Mouse (Mus musculus) adrenal gland, postnatal 14 days (tissue): ENCODE measurements around the gene Ugt1a8. TPM values are rescaled to one million over a fixed set of nuclear protein-coding genes. Genes with fewer than 3 reads are reported as not detected.

Experiments
- DNase-seq: peaks from one replicate; pipeline ENCODE4 v3.0.0; 2021; ENCODE audit warnings: mixed read lengths
- total RNA-seq: library from RNA; stranded (reverse); gene quantifications from 2 replicates; pipeline ENCODE4 v1.2.3, GENCODE M21; 2021

Gene Ugt1a8
- total RNA-seq, 1 experiment from 2014 or later = not detected

DNA sequence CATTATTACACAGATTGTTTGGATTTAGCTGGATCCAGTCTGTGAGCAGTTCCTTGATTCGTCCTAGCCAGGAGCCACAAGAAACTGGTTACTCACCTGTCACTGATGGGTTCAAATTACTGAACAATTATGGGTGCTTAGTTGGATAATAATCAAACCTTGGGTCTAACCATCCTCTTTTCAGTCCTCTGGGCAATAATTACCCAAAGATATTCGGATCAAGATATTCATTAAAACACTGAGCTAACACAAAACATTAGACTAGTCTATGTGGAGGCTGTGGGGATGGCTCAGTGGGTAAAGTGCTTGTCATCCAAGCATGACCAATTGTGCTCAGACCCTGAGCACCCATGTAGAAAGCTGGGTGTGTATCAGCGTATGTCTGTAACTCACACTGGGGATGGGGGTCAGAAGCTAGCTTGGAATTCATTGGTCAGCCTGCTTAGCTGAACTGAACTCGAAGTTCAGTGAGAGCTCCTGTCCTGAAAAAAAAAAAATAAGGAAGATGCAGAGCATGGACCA is 148.3 kb downstream of the Ugt1a8 start:
- no peak for DNase-seq

DNA sequence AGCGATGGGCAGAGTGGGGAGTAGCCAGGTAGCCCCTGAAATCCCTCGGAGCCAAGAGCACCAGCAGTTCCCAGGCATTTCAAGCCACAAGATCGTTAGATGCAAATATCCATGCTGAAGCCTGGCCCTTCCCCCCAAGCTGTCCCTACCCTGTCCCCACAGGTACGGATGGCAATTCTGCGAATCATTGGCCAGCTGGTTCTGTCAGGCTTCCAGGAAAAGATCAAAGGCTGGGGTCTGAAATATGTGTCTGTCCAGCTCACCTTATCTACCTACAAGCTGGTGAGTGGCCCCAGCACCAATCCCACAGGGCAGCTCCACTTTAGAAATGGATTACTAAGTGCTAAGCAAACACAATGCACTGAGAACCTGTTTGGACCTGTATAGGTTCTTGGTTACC is 149.7 kb downstream of the Ugt1a8 start:
- DNase-seq = no peak

DNA sequence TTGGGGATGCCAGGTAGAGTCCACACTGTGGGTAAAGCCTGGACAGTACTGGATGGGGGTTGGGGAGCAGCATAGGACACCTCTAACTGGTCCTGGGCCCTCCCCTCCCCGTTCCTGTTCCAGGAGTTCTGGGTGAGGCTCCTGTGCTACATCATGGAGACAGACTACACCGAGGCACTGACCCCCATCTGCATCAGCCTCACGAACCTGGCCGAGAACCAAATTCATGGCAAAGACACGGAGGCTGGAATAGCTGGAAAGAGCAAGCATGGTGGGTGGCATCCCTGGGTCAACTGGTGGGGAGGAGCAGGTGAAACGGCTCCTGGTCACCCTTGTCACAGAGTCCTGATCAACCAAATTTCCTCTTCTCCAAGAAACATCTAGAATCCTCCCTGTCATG is 151.2 kb downstream of the Ugt1a8 start:
- DNase-seq = no peak

GRCm38 (mm10) chr1:88240072-88240471 is 152.5 kb downstream of the Ugt1a8 start:
- peak; percentile 59 for DNase-seq

DNA sequence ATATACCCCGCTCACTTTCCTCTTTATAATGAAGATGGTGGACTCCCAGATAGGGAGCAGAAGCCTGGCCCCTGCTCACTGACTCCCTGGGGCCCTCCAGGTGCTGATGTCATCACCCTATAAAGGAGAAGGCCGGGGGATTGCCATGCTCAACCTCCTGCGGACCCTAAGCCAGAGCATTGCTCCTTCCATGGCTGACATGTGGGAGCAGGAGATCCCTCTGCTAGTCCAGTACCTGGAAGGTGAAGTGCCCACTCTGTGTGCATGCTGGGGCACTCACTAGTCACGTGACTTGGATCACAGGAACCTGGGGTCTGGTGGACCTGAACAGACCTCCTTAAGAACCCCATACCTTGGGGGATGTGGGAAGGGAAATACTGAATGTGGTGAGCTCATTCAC is 153.0 kb downstream of the Ugt1a8 start:
- DNase-seq = no peak

GRCm38 (mm10) chr1:88243861-88244260 is 156.2 kb downstream of the Ugt1a8 start:
- DNase-seq = no peak

GRCm38 (mm10) chr1:88245881-88246280 is 158.3 kb downstream of the Ugt1a8 start:
- no peak for DNase-seq

DNA sequence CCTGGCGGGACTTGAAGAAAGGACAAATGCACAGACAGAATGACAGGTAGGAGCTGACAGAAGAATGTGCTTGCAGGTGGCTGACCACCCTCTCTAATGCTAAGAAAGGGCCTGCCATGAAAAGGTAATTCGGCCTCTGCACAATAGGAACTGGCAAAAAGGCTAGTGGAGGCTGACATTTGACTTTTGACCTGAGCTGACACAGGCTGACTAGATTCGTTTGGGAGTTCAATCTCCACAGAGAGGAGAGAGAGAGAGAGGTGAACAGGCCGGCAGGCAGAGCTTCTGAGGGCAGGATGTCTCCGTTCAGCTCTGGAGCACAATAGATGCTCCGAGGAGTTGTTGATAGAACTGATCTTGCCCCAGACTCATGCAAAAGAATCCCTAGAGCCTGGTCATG is 158.8 kb downstream of the Ugt1a8 start:
- DNase-seq = no peak

DNA sequence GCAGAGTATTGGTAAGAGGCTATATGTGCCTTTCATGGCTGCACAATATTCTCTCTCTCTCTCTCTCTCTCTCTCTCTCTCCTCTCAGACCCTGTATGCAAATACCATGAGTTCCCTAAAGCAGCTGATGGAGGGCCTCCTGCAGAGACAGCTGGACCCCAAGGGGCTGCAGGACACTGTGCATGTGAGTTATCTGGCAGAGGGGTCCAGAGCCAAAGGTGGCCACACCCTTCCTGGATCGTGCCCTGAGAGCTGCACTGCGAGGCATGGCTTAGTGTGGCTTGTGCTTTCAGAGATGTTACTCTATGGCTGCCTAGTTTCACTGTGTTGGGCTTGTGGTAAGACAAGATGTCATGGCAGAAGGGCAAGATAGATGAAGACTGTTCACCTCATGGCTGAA is 160.0 kb downstream of the Ugt1a8 start:
- DNase-seq = no peak

DNA sequence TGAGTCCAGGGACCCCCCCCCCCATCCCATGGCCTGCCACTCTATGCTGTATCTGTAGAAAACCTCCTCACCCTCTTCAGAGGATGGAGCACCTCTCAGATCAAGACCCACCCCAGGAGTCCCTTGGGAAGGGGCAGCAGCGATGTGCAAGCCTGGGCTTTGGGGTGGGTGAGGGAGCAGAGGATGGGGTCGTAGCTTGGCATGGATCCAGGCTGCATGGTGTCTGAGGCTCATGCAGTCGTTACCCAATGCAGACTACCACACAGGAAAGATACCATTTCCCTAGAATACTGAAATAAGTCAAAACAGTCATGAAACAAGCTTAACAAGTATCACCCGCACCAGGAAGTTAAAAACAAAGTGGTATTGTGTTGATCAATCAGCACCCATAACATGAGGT is 161.0 kb downstream of the Ugt1a8 start:
- no peak for DNase-seq

DNA sequence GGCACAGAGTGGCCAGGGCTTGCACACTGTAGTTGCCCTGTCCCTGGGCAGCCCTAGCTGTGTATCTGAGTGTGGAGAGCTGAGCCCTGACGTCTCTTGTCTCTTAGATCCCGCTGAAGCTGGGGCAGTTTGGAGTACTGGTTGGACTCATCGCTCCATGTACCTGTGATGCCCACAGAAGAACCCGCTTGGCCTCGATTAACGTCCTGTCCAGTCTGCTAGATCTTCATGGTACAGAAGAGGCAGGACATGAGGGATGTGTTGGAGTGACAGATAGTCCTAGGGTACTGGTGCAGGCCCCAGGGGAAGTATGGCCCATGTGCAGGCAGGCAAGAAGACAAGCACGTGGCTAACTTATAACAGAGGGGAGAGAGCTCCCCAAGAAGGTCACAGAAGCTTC is 162.0 kb downstream of the Ugt1a8 start:
- no peak for DNase-seq

DNA sequence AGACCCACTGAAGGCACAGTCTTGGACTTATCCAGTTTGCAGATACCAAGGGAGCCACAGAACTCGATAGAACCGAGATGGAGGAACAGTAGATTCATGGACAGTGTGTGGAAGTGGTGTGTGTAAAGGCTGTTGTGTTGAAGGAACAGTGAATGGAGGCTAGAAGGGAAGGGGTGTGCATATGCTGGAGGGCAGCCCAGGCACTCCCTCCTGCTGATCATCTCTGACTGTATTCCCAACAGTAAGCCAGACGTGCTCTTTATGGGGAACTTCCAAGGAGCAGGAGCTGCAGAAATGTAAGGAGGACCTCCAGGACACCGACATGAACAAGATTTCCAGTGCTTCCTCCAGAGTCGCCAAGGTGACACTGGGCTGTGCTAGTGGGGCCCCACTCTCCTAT is 162.4 kb downstream of the Ugt1a8 start:
- no peak for DNase-seq

DNA sequence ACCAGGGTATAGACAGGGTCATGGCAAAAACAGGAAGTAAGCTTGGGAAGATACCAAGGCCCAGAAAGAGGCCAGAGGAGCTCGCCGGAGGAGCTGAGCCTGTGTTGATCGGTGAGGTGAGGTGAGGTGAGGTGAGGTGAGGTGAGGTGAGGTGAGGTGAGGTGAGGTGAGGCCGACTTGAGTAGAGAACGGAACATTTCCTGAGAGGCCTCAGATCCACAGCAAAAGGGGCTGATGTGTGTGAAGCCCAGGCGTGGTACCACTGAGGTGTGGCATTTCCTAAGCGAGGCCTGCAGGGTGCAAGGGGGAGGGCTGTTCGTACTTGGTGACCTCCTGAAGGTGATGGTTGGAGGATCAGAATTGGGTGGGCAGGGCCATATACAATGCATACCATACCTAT is 165.5 kb downstream of the Ugt1a8 start:
- DNase-seq = no peak

DNA sequence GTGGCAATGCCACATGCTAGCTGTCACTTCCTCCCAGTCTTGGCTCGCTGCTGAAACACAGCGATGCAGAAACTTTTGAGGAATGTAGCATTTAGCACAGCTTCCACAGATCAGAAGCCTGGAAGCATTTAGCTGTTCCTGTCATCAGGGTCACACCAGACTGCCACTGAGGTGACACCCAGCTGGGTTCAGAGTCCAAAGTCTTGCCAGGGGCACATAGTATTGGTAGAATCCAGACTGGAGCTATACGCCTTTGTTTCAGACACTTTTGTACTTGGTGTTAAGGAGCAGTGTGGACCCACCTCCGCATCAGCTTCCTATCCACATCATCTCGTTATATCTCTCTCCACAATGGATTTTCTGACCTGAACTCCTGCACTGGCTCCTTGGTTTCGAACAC is 165.9 kb downstream of the Ugt1a8 start:
- no peak for DNase-seq

- DNase-seq = no peak
Measured at GRCm38 (mm10) chr1:88254793-88255465, 167.3 kb downstream of the Ugt1a8 start.

GRCm38 (mm10) chr1:88255466-88255857 is 167.8 kb downstream of the Ugt1a8 start:
- DNase-seq = no peak

- no peak for DNase-seq
Measured at GRCm38 (mm10) chr1:88255989-88256754, 168.6 kb downstream of the Ugt1a8 start.

DNA sequence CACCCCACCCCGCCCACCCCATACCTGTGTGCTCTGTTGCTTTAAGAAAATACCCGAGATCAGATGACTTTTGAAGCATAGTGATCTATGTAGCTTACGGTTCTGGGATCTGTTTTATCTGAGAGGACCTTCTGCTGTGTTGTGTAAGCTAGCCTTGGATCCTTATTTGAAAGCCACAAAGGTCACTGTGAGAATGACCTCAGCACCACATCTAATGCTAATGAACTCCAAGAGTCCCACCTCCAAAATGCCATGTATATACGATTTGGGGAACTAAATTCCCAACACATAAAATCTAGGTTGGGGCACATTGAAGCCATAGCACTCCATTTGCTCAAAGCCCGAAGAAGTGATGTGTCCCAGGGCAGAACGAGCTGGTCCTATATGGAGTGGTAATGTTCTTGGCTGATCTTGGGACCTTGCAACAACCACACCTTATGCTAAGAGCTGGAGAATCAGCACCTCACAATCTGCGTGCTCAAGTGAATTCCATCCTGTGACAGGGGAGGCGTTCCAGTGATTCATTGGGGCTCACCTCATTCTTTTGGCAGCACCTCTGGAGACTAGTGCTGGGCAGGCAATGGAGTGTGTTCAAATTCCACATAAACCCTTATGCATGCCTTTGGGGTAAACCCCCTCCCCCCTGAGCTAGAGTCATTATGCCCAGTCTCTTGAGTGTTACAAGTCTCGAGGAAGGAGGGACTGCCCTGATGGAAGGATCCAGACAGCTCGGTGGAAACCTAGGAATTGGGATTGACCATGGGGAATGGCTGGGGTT is 169.5 kb downstream of the Ugt1a8 start:
- DNase-seq = no peak

DNA sequence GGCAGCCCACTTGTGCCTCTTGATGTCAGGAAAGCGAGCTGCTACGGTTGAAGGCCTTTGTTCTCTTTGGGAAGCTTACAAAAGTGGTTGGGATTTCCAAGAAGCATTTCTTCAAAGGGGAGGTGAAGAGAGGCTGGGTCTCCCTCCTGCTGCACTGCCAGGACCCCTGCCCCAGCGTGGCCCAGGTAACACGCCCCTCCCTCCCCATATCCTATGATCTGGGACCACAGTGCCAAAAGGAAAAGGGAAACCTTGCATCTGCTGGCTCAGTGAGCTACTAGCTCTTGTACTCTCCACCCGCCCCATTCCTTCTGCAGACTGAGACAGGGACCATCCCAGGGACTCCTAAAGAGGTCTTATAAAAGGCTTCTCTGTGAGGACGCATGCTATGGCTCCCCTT is 170.1 kb downstream of the Ugt1a8 start:
- no peak for DNase-seq

DNA sequence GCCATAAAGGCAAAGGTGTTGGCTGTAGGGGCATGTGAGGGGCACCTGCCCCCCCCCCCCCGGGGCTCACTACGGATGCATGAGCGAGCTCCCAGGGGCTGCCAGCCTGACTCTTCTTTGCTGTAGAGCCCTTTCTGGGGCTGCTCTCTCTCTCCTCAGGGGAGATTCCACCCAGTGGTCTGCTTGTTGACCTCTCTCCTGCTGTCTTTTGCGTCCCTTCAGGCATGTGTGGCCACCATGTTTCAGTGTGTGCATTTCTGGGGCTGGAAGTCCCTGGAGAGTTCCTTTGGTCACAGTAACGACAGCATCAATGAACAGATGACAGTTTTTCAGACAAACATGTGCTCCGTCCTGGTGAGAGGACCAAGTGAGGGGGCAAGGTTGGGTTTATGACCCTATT is 170.7 kb downstream of the Ugt1a8 start:
- DNase-seq = no peak

DNA sequence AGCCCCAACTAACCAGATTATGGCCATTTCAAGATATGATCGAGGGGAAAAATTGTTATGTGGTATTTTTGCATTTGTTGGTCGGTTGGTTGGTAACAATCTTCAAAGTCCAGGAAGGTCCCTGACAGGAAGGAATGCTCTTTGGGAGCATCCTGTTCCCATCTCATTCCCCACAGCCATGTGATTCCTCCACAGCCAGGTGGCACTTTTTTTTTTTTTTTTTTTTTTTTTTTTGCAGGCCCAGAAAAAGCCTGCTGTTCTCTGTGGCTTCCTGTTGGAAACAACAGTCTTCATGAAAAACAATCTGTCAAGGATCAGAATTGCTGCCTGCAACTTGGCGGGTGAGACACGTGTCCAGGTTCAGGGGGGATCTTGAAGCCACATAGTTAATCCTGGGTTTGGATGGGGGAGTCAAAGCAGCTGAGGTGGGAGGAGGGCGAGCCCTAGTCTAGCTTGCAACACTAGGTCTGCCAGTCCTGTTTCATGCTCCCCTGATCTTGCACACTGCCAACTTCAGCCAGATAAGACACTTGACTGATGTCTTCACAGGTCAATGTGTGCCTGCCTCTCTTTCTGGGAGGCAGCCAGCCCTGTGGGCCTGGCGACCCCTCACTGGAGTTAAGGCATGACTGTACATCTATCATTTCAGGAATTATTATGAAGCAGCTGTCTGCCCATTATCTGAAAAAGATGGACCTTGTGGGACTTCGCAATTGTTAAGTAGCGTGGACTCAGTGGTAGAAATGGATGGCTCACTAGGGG is 171.4 kb downstream of the Ugt1a8 start:
- peak; percentile 64 for DNase-seq

DNA sequence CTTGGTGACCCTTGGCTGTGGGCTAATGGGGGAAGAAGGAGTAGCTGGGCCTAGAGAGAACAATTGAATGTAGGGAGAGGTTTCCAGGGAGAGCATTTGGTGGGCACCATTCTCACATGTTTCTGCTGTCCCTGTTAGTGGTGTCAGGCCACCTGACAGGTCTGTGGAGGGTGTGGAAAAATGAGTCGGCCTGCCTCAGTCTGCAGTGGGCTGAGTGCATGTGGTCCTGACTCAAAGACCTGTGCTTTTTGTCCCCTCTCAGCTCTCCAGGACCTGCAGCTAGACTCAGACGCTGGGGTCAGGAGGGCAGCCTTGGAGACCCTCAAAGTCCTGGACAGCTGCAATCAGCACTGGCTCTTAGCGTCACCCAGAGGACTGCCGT is 172.0 kb downstream of the Ugt1a8 start:
- DNase-seq = no peak
